Mouse (Mus musculus) retina, postnatal 1 day (tissue): ENCODE measurements at regions not wholly inside any gene's neighbourhood (a gene's known extent, or its start where the extent isn't known, plus 50 kb on each side); places are given as distances from the start of the nearest gene placed in this dataset.

ENCODE experiments used
- DNase-seq: peaks from one replicate; pipeline ENCODE4 v3.0.0-alpha.2; 2012

DNA sequence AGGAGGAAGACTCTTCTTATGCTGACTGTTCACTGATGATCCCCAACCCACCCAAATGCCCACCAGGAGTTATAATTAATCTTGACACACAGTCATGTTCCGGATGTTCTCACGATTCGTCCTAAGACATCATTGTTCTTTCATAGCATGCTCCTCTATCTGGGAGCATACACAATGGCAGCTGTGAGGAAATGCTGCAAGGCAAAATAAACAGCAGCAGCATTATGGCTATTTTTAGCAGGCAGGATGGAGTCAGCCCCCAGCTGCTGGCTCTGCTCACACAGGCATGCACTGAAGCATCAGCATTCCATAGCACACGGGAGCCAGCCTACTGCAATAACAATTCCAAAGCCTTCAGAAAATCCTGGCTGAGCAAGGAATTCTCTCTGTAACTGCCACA is 696.0 kb downstream of the Rps29 start:
- peak; percentile 80 for DNase-seq

- no peak for DNase-seq
Observed at GRCm38 (mm10) chr12:68458196-68458595, 700.8 kb downstream of the Rps29 start.

DNA sequence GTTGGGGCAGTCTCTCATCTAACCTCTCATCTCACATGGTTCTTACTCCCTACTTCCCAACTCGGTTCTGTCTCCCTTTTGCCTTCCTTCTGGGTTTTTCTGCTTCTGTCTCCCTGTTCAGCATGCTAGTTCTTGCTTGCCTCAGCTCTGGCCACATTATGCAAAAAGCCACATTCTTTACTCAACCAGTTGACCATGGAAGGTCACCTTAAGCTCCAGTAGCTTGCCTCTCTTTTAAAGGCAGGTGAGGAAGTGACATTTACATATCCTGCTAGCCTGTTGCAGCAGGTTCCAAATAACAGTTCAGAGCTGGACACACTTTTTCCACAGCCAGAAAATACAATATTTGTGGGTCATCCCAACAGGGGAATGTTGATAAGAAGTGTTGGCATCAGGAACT is 732.4 kb downstream of the Rps29 start:
- DNase-seq, result no peak

DNA sequence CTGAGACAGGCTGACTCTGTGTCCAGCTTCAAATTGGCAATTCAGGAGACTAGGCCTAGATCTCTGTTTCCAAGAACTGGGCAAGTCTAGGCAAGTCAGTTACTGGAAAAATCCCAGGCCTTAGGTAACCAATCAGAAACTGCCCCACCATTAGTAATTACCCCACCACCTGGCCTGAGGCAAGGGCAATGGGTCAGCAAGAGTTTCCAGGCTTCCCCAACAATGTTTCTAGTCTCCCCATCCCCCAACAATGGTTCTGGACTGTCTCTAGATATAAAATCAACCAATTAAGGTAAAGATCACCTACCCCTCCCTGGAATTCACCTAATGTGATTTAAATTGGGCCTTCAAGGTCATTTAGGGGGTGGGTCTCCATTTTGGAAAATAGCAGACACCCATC is 734.0 kb downstream of the Rps29 start:
- DNase-seq, result no peak
